Mouse (Mus musculus) lung, postnatal 0 days (tissue): ENCODE data around the gene Dnaaf5. TPM values are rescaled to one million over a fixed set of nuclear protein-coding genes. Genes with fewer than 3 reads are reported as not detected.

Source experiments
- ATAC-seq: fragments of 200-750 bp; cut with Nextera tagmentation; 2 replicates; pipeline ENCODE4 v1.8.0; 2017; ENCODE audit warnings: moderate library complexity
- DNase-seq: peaks from one replicate; pipeline ENCODE4 v3.0.0-alpha.2; 2016; ENCODE audit warnings: low spot score
- H3K27ac ChIP-seq: fragments of 300-500 bp; sonication (generic); 2 replicates; pipeline ENCODE4 v1.5.1; 2014; ENCODE audit warnings: antibody characterized with exemption, mild to moderate bottlenecking, low read length, mixed read lengths
- H3K27me3 ChIP-seq: fragments of 300-500 bp; sonication (generic); replicated peaks from 2 replicates; pipeline ENCODE4 v1.6.1; 2014; ENCODE audit warnings: low read length, mixed read lengths; ENCODE audit not compliant: insufficient read depth
- H3K36me3 ChIP-seq: fragments of 300-500 bp; sonication (generic); 2 replicates; pipeline ENCODE4 v1.6.1; 2014; ENCODE audit warnings: low read length, mixed read lengths; ENCODE audit not compliant: insufficient read depth
- H3K4me1 ChIP-seq: fragments of 300-500 bp; sonication (generic); 2 replicates; pipeline ENCODE4 v1.6.1; 2014; ENCODE audit warnings: antibody characterized with exemption, low read depth, low read length, mixed read lengths; ENCODE audit not compliant: insufficient read depth
- H3K4me2 ChIP-seq: fragments of 300-500 bp; sonication (generic); replicated peaks from 2 replicates; pipeline ENCODE4 v1.6.1; 2014; ENCODE audit warnings: low read depth, mild to moderate bottlenecking, low read length, moderate library complexity, mixed read lengths
- H3K4me3 ChIP-seq: fragments of 300-500 bp; sonication (generic); 2 replicates; pipeline ENCODE4 v1.5.1; 2014; ENCODE audit warnings: low read depth, low read length
- H3K9ac ChIP-seq: fragments of 300-500 bp; sonication (generic); replicated peaks from 2 replicates; pipeline ENCODE4 v1.6.1; 2014; ENCODE audit warnings: low read depth, mild to moderate bottlenecking
- H3K9me3 ChIP-seq: fragments of 300-500 bp; sonication (generic); 2 replicates; pipeline ENCODE4 v1.6.1; 2016; ENCODE audit warnings: low read length, mixed read lengths
- CTCF ChIP-seq: IDR thresholded peaks from 2 replicates; pipeline ENCODE4 v1.5.1; 2016; ENCODE audit warnings: antibody characterized with exemption, mild to moderate bottlenecking
- EP300 ChIP-seq: IDR thresholded peaks from 2 replicates; pipeline ENCODE4 v1.6.1; 2016; ENCODE audit warnings: antibody characterized with exemption, mild to moderate bottlenecking, control low read depth
- WGBS: fragments of 180-500 bp; shearing (Covaris S2); extraction: QIAGEN DNeasy Blood & Tissue Kit; methylation state at CpG from one replicate; pipeline ENCODE4 v1.1.7; 2014; 5-methylcytosine and 5-hydroxymethylcytosine counted together
- polyA plus RNA-seq: library from polyadenylated mRNA; unstranded; fragments of >200 nt; fragmentation: Nextera tagmentation; extraction: Ambion mirVana; gene quantifications from 2 replicates; pipeline ENCODE4 v1.2.1, GENCODE M21; 2015

Gene Dnaaf5
- polyA plus RNA-seq, 1 experiment from 2014 or later = 2.8 TPM

DNA sequence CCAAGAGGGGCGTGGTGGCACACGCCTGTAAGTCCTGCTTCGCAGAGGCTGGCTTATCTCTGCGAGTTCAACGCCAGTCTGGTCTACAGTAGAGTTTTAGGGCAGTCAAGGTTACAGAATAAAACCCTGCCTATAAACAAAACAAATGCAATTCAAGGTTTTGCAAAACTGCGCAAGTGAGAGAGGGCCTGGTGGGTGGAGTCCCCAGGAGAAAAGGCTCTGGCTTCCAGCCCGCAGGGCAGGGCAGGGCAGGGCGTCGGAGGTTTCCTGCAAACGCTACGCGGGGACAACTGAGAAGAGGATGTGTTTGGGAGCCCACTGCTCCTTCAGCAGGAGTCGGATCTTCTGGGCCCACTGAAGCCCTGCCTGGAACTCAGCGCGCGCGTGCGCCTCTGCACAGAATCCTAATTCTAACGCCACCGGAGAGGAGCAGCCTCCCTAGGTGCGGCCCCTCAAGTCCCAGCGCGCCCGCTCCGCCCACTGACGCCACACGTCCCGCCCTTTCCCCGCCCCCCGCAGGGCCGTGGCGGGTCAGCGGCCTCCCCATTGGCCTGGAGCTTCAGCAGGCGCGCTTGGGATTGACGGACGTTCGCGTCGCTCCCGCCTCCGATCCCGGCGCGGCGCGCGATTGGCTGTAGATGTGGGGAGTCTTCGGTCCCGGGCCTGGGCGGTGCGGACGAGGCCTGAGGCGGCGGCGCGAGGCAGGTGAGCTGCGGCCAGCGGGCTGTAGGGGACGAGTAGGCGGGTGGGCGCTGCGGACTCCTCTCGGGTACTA is 50.2 kb downstream of the Dnaaf5 start, which contains the start of gene Sun1:
Sun1 (plus strand) TSS at position 643 of the 775 bp plus-strand sequence.
- H3K4me3 ChIP-seq = peak within 1 kb of the TSS; percentile 85
- WGBS = 4% methylated on average over 52 of the region's 64 CpGs
- peak within 1 kb of the TSS; percentile 85 for H3K27ac ChIP-seq
- peak within 1 kb of the TSS; percentile 81 for H3K9ac ChIP-seq
- H3K27me3 ChIP-seq = no peaks in the 10 kb centered on the region
- DNase-seq (peak; percentile 99), ATAC-seq (peak; percentile 98)
- H3K36me3 ChIP-seq = no peaks in the 10 kb centered on the region
- H3K4me2 ChIP-seq = peak within 1 kb of the TSS; percentile 99
- TF ChIP-seq EP300 (no peak), CTCF (no peak; the same call in 1 of the 2 replicates)
- H3K4me1 ChIP-seq = peaks cover 22% of the 10 kb centered on the region; the same call in 1 of the 2 replicates
- no peaks in the 10 kb centered on the region for H3K9me3 ChIP-seq

DNA sequence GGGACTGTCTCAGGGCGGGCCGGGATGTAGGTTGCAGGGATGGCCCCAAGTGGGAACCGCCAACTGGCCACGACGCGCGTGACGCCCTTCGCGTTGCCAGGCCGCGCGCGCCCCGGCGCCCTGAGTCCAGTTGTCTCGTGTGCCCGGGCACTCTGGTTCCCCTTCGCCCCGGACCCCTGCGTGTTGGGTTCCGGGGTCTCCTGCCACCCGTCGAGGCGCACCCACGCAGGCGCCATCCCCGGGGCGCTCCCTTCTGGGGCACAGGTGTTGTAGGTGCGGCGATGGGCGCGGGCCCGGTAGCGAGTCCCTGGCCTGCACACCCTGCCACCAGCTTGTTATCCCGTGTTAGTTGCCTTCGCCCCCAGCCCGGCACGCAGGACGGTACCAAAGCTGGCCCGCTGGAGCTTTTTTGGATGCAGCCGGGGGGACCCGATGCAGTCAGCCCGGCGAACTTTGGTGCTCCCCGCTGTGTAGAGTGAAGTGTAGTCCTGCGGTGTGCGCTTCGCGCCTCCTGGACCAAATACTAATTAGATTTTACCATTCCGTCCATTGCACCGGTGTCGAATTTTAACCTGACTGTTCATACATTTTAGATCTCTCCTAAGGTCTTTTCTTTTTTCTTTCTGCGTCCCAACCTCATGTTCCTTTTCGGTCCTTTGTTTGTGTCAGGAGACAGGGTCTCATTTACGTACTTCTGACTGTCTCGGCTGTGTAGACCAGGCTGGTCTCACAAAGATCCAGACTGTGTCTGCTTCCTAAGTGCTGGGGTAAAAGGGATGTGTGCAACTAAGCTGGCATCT is 50.9 kb downstream of the Dnaaf5 start:
- Histone ChIP-seq H3K4me2 (peak overlapping the region; percentile 99), H3K9ac (peak overlapping the region; percentile 81), H3K4me1 (peaks cover 22% of the 10 kb centered on the region; the same call in 1 of the 2 replicates), H3K4me3 (peak overlapping the region; percentile 85), H3K27me3 (no peaks in the 10 kb centered on the region), H3K9me3 (no peaks in the 10 kb centered on the region), H3K27ac (peak overlapping the region; percentile 85), H3K36me3 (no peaks in the 10 kb centered on the region)
- no peak; the same call in none of the 2 replicates for ATAC-seq
- 1% methylated on average over 54 of the region's 57 CpGs for WGBS
- no peak for DNase-seq
- TF ChIP-seq EP300 = no peak
- no peak for TF ChIP-seq CTCF

DNA sequence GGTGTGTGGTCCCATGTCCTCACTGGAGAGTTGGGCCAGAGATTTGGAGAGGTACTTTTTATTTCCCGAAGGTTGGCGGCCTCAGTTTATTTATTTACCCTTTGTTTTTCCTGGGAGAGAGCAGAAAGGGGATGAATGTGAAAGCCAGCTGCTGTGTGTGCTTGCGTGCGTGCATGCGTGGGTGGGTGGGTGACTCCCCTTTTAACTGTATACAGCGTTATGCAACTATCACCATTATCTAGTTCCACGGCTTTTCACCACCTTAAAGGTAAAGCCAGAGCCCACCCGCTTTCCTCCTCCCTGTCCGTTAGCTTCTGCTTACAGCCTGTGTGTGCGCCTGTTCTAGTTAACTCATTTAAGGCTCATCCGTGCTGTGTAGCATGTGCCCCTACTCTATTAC is 52.1 kb downstream of the Dnaaf5 start:
- Histone ChIP-seq H3K36me3 (no peaks in the 10 kb centered on the region), H3K27me3 (no peaks in the 10 kb centered on the region), H3K9ac (no peak overlapping the region), H3K9me3 (no peaks in the 10 kb centered on the region), H3K4me2 (peak overlapping the region; percentile 99; the same call in 1 of the 2 replicates), H3K27ac (no peak overlapping the region), H3K4me1 (peaks cover 16% of the 10 kb centered on the region; the same call in 1 of the 2 replicates), H3K4me3 (no peak overlapping the region)
- ATAC-seq (no peak), DNase-seq (no peak)
- TF ChIP-seq EP300 = no peak
- TF ChIP-seq CTCF = no peak
- WGBS = 73% methylated on average over 11 of the region's 11 CpGs

DNA sequence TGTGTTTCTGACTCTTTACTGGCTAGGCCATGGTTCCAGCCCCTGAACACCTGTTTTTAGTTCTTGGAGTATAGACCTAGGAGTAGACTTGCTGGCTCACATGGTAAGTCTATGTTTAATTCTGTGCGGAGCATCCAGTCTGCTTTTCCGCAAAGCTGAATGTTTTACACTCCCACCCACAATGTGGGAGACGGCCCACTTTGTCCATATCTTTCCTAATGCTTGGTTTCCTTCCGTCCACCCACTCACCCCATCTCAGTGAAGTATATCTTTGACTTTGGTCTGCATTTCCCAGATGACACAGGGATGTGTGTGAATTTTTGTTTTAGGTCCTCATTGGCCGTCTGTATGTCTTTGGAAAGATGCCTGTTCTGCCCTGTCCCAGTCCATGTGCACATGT is 53.3 kb downstream of the Dnaaf5 start:
- WGBS = 90% methylated on average over 5 of the region's 5 CpGs

DNA sequence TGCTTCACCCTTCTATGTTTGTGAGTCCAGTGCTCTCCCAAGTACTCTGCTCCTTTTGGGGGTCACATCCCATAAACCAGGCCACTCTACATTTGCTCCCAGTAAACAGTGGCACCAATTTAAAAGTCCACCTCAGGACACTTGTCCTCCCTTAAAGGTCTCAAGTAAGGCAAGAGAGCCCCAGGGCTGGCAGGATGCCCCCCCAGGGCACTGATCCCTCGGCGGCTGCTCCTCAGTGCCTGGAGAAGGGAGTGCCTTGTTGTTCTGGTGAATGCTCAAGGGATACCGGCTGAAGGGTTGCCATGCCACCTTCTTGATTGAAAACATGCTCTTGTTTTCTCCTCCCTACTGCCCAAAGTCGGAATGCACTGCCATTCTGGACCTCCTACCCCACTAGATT is 56.1 kb downstream of the Dnaaf5 start:
- Histone ChIP-seq H3K4me3 (no peak overlapping the region), H3K27me3 (no peaks in the 10 kb centered on the region), H3K4me1 (peaks cover 9% of the 10 kb centered on the region; the same call in 1 of the 2 replicates), H3K4me2 (no peak overlapping the region), H3K36me3 (no peaks in the 10 kb centered on the region), H3K27ac (no peak overlapping the region), H3K9me3 (no peaks in the 10 kb centered on the region), H3K9ac (no peak overlapping the region)
- no peak for DNase-seq
- TF ChIP-seq EP300 = no peak
- TF ChIP-seq CTCF = no peak
- 61% methylated on average over 4 of the region's 4 CpGs for WGBS
- 0 out of 2 replicates have a peak, but pooled peaks have one; percentile 14 for ATAC-seq

More for the DNA sequence above, 53.3 kb downstream of the Dnaaf5 start:
- Histone ChIP-seq H3K4me2 (no peak overlapping the region), H3K9me3 (no peaks in the 10 kb centered on the region), H3K9ac (no peak overlapping the region), H3K36me3 (no peaks in the 10 kb centered on the region), H3K27me3 (no peaks in the 10 kb centered on the region), H3K4me3 (no peak overlapping the region), H3K27ac (no peak overlapping the region), H3K4me1 (peaks cover 15% of the 10 kb centered on the region; the same call in 1 of the 2 replicates)
- DNase-seq (no peak), ATAC-seq (no peak)
- TF ChIP-seq EP300 (no peak), CTCF (no peak)

DNA sequence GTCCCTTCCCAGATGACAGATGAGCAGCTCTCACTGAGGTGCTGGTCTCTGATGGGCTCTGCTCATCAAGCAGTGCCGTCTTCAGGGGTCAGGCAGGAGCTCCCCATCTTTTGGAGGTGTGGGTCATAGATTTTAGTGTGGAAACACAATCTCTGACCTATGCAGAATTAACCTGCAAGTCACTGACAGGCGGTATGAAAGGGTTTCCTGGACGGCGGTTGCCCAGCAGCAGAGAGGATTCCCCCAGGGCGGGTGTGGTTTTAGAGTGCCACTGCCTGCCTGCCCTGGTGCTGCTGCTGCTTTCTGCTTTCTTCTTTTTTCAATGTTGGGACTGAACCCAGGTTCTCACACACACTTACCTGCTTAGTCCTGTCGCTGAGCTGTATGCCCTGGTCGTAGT is 56.5 kb downstream of the Dnaaf5 start:
- ATAC-seq (no peak), DNase-seq (no peak)
- H3K4me2 ChIP-seq = no peak overlapping the region
- no peaks in the 10 kb centered on the region for H3K36me3 ChIP-seq
- TF ChIP-seq CTCF = no peak
- TF ChIP-seq EP300 = no peak
- H3K27me3 ChIP-seq = no peaks in the 10 kb centered on the region
- no peaks in the 10 kb centered on the region for H3K9me3 ChIP-seq
- no peak overlapping the region for H3K9ac ChIP-seq
- no peak overlapping the region for H3K4me3 ChIP-seq
- whole genome bisulfite sequencing = 61% methylated on average over 7 of the region's 7 CpGs
- H3K4me1 ChIP-seq = peaks cover 7% of the 10 kb centered on the region; the same call in 1 of the 2 replicates
- H3K27ac ChIP-seq = no peak overlapping the region
